Mouse (Mus musculus): ENCODE data around the gene Cyp1a1. TPM values are rescaled to one million over a fixed set of nuclear protein-coding genes. Genes with fewer than 3 reads are reported as not detected.

Cyp1a1 gene
- total RNA-seq, 2 experiments from 2014 or later, result not detected

DNA sequence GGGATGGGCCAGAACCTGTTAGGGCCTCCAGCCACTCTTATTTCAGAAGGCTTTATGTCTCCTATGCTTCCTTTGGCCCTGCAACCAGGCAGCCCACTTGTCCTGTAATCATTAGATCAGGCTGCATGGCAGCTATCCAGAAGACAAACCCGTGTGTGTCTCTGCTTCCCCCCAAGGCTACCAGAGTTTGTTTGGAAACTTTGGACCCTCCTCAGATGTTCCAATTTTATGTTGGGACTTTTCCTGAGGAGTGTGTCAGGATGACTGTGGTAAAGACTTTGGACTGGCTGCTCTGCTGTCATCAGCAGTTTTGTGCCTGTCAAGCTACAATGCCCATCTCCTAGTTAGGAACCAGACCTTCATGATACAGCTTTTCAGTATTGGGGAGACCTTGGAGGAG lies 61.1 kb downstream of the Cyp1a1 start:
- no peak for ATAC-seq (replicated peaks; ENCODE audit: poor library complexity, severe bottlenecking)

DNA sequence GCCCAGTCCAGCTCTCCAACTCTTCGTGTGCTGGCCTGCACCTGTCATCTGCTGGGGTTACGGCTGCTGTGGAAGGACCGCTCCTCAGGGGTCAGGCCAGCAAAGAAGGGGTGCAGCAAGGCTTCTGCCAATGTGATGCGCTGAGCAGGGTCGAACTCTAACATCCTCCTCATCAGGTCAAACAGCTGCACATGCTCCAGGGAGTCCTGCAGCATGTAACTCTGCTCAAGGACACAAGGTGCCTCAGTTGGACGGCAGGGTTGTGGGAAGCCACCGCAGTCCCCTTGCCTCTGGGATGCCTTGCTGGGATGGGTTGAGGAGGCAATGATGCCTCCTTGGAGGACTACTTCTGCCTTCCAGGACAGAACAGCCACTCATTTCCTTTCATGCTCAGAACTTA lies 63.2 kb downstream of the Cyp1a1 start:
- ATAC-seq (replicated peaks; ENCODE audit: poor library complexity, severe bottlenecking), result no peak

Other genes starting within 250 kb of the Cyp1a1 start
- 19.4 and 25.2 TPM in 2 replicates for gene Ppcdc, start 247.8 kb upstream of the Cyp1a1 start, total RNA-seq (2014; fragmentation: Nextera tagmentation)
- 10.0 and 13.4 TPM in 2 replicates for gene Ppcdc, start 247.8 kb upstream of the Cyp1a1 start, total RNA-seq (2017)
- 5.4 and 8.2 TPM in 2 replicates for gene Scamp5, start 219.9 kb upstream of the Cyp1a1 start, total RNA-seq (2014; fragmentation: Nextera tagmentation)
- 1.6 and 2.2 TPM in 2 replicates for gene Scamp5, start 219.9 kb upstream of the Cyp1a1 start, total RNA-seq (2017)
- 0.32 TPM in 1 of 2 replicates, not detected in the other for gene Rpp25, start 183.9 kb upstream of the Cyp1a1 start, total RNA-seq (2014; fragmentation: Nextera tagmentation)
- gene Rpp25, start 183.9 kb upstream of the Cyp1a1 start, total RNA-seq (2017), result 0.46 TPM in 1 of 2 replicates, not detected in the other
- 540 and 741 TPM in 2 replicates for gene Cox5a, start 166.7 kb upstream of the Cyp1a1 start, total RNA-seq (2014; fragmentation: Nextera tagmentation)
- 121 and 142 TPM in 2 replicates for gene Cox5a, start 166.7 kb upstream of the Cyp1a1 start, total RNA-seq (2017)
- 7.3 and 7.5 TPM in 2 replicates for gene Fam219b, start 150.4 kb upstream of the Cyp1a1 start, total RNA-seq (2014; fragmentation: Nextera tagmentation)
- gene Fam219b, start 150.4 kb upstream of the Cyp1a1 start, total RNA-seq (2017), result 11.4 and 12.6 TPM in 2 replicates
- gene Mpi, start 135.2 kb upstream of the Cyp1a1 start, total RNA-seq (2014; fragmentation: Nextera tagmentation), result 10.8 and 23.1 TPM in 2 replicates
- 13.9 and 17.8 TPM in 2 replicates for gene Mpi, start 135.2 kb upstream of the Cyp1a1 start, total RNA-seq (2017)
- 66.9 and 68.5 TPM in 2 replicates for gene Scamp2, start 127.0 kb upstream of the Cyp1a1 start, total RNA-seq (2014; fragmentation: Nextera tagmentation)
- 26.8 and 38.2 TPM in 2 replicates for gene Scamp2, start 127.0 kb upstream of the Cyp1a1 start, total RNA-seq (2017)
- gene Ulk3, start 98.5 kb upstream of the Cyp1a1 start, total RNA-seq (2014; fragmentation: Nextera tagmentation), result 9.9 and 12.9 TPM in 2 replicates
- gene Ulk3, start 98.5 kb upstream of the Cyp1a1 start, total RNA-seq (2017), result 3.1 and 6.0 TPM in 2 replicates
- not detected in 2 replicates for gene Cplx3, start 81.6 kb upstream of the Cyp1a1 start, total RNA-seq (2014; fragmentation: Nextera tagmentation)
- not detected in 2 replicates for gene Cplx3, start 81.6 kb upstream of the Cyp1a1 start, total RNA-seq (2017)
- not detected in 2 replicates for gene Lman1l, start 67.2 kb upstream of the Cyp1a1 start, total RNA-seq (2014; fragmentation: Nextera tagmentation)
- gene Lman1l, start 67.2 kb upstream of the Cyp1a1 start, total RNA-seq (2017), result not detected in 2 replicates
- 86.9 and 92.3 TPM in 2 replicates for gene Csk, start 34.3 kb upstream of the Cyp1a1 start, total RNA-seq (2014; fragmentation: Nextera tagmentation)
- gene Csk, start 34.3 kb upstream of the Cyp1a1 start, total RNA-seq (2017), result 83.8 and 113 TPM in 2 replicates
- gene Cyp1a2, start 4.2 kb upstream of the Cyp1a1 start, total RNA-seq (2014; fragmentation: Nextera tagmentation), result not detected in 2 replicates
- not detected in 2 replicates for gene Cyp1a2, start 4.2 kb upstream of the Cyp1a1 start, total RNA-seq (2017)
- gene Edc3, start 20.6 kb downstream of the Cyp1a1 start, total RNA-seq (2014; fragmentation: Nextera tagmentation), result 14.6 and 20.3 TPM in 2 replicates
- gene Edc3, start 20.6 kb downstream of the Cyp1a1 start, total RNA-seq (2017), result 3.5 and 4.3 TPM in 2 replicates
- gene Clk3, start 77.9 kb downstream of the Cyp1a1 start, total RNA-seq (2014; fragmentation: Nextera tagmentation), result 44.0 and 48.0 TPM in 2 replicates
- gene Clk3, start 77.9 kb downstream of the Cyp1a1 start, total RNA-seq (2017), result 36.8 and 49.9 TPM in 2 replicates
- 2.0 and 3.6 TPM in 2 replicates for gene Arid3b, start 148.9 kb downstream of the Cyp1a1 start, total RNA-seq (2014; fragmentation: Nextera tagmentation)
- gene Arid3b, start 148.9 kb downstream of the Cyp1a1 start, total RNA-seq (2017), result 0.99 and 1.3 TPM in 2 replicates
- gene Ubl7, start 223.1 kb downstream of the Cyp1a1 start, total RNA-seq (2014; fragmentation: Nextera tagmentation), result 84.9 and 113 TPM in 2 replicates
- 11.7 and 19.3 TPM in 2 replicates for gene Ubl7, start 223.1 kb downstream of the Cyp1a1 start, total RNA-seq (2017)